Mouse (Mus musculus) left cerebral cortex, postnatal 25 days (tissue): Measurements from ENCODE around the gene Pcdh15. TPM values are rescaled to one million over a fixed set of nuclear protein-coding genes. Genes with fewer than 3 reads are reported as not detected.

Source experiments
- DNase-seq, 2 experiments: peaks; one replicate each; pipeline ENCODE4 v3.0.0; 2022; ENCODE audit warnings: low spot score in 2 of 2, mixed read lengths in 1 of 2
- intact Hi-C: fragments of 180-260 bp; cut with DNase I; formaldehyde crosslinking; loops from one replicate; pipeline ENCODE4 v1.15.1; 2025
- total RNA-seq, 2 experiments: library from RNA; stranded (reverse); gene quantifications; 2 replicates each; pipeline ENCODE4 v1.2.3; 2021

Gene Pcdh15
- total RNA-seq, 2 experiments from 2014 or later: 28.5 to 34.1 TPM

DNA sequence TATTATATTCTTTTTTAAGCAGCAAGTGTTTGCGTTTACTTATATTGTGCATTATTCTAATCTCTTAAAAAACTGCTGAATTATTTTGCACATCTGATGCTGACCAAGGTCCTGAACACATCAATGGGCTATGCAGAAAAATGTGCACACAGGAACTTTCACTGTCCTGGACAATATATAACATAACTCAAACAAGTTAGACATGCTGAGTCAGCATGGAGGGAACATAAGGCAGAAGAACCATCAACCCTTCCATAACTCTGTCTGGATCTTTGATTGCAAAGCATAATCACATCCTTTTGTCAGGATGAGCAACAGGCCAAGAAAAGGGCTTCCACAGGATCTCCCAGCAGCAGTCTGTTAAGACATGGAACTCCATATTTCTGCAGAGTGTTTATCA lies 207.5 kb downstream of the Pcdh15 start:
- no peak for DNase-seq

GRCm38 (mm10) chr10:73326861-73327260 lies 227.7 kb downstream of the Pcdh15 start:
- intact Hi-C loops: no loop called here
- DNase-seq: no peak

More for the DNA sequence above, 207.5 kb downstream of the Pcdh15 start:
- intact Hi-C loops: no loop called here

GRCm38 (mm10) chr10:73333426-73333825 lies 234.3 kb downstream of the Pcdh15 start:
- DNase-seq: no peak
- intact Hi-C loops: no loop called here

DNA sequence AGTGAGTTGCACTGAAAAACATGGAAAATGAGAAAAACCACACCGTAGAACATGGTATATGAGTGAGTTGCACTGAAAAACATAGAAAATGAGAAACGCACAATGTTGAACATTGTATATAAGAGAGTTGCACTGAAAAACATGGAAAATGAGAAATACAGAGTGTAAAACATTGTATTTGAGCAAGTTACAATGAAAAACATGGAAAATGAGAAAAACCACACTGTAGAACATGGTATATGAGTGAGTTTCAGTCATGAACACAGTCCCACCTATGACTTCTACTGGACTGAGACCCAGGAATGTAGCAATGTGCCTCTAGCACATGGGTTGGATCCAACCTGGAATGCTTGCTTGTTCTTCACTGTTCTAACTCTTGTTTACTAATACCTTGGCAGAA lies 279.9 kb downstream of the Pcdh15 start:
- intact Hi-C loops: no loop called here
- DNase-seq: no peak

- intact Hi-C loops: no loop called here
- DNase-seq: peak in 1 of 2 experiments; percentile 13
These were observed 284.9 kb downstream of the Pcdh15 start for GRCm38 (mm10) chr10:73384003-73384402.

- no peak for DNase-seq
- intact Hi-C loops: no loop called here
These were observed 301.3 kb downstream of the Pcdh15 start for GRCm38 (mm10) chr10:73400426-73400825.

DNA sequence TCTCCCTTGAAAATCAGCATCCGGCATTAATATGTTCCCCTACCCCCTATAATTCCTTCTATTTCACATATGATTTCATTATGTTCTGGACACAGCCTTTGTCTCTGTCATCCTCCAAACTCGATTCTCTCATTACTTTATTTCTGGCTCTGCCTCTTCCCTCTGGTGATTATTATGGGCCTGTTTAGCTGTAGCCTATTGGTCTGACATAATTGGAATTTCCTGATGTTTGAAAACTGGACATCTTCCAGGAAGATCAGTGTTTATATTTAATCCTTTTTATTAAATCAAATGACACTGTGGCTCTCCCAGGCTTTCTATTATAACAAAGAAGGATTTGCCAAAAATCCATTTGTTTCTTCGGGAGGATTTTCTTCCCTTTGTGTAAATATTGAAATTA lies 326.3 kb downstream of the Pcdh15 start:
- no peak for DNase-seq
- intact Hi-C loops: no loop called here

DNA sequence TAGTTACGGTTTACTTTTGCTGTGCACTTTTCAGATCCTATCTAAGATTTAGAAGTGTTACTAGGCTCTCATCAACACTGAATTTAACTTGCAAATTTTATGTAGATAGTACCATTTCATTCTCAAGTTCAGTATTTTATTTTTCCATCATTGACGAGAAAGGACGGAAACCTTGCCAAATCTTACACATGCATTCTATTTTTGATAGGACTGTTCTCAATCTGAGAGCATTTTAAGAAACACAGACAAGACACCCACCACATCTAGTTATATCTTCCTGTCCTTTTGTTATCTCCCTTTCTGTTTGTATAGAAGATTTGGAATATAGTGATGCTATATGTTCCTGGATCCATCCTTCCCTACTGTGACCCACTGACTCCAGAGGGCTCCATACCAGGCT lies 332.2 kb downstream of the Pcdh15 start:
- intact Hi-C loops: no loop called here
- DNase-seq: peak in 1 of 2 experiments; percentile 66

GRCm38 (mm10) chr10:73484082-73484481 lies 384.9 kb downstream of the Pcdh15 start:
- intact Hi-C loops: no loop called here

DNA sequence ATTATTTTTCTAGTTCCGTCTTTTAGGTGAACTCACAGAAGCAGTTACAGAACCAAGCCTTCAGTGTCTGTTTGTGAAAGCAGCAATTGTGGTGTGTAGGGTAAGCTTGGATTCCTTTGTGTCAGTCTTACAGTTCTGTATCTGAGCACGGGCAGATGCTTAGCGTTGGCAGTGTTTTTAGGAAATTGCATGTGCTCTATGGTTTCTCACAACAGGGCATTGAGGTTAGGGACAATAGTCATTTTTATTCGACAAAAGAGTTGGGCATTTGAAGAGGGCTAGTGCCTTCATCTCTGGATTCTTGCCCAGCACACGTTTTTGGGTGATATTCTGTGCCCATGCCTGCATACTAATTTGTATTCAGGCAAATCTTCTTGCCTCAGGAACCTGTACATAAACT lies 392.5 kb downstream of the Pcdh15 start:
- no peak for DNase-seq
- intact Hi-C loops: no loop called here

More at GRCm38 (mm10) chr10:73484082-73484481, 384.9 kb downstream of the Pcdh15 start:
- no peak for DNase-seq

DNA sequence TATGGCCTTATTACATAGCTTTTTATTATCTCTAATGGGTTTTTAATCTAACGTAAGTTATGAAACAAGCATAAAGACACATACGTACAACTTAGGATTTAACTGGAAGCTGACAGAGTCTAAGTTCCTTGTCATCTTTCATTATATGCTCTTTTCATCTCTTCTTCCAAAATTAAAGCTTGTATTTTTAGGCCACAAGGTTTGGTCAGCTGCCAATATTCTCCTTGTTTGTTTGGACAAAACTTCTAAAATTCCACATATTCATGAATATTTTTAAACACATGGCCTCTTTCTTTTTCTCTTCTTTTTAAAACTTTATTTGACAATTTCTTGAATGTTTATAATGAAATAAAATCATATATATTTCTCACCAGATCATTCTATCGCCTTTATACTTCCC lies 415.7 kb downstream of the Pcdh15 start:
- intact Hi-C loops: no loop called here
- no peak for DNase-seq

- intact Hi-C loops: no loop called here
- peak in 1 of 2 experiments; percentile 69 for DNase-seq
These were observed 416.6 kb downstream of the Pcdh15 start for GRCm38 (mm10) chr10:73515742-73516141.

- intact Hi-C loops: no loop called here
These were observed 420.3 kb downstream of the Pcdh15 start for GRCm38 (mm10) chr10:73519438-73519837.

DNA sequence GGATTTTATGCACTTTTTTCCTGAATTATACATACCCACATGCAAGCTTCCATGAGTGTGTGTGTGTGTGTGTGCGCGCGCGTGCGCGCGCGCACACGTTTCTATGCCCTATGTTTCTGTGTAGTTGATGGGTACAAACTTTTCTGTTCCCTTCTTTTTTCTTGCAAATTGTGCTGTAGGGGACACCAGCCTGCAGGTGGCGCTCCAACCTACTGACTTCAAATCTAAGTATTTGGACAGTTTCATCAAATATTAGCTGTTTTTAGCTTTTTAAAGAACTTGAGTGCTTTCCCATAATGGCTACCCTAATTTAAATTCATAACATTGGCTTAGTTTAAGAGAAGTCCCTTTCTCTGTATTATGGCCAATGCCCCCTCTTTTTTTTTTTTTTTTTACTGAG lies 453.7 kb downstream of the Pcdh15 start:
- DNase-seq: peak; percentile 11 to 15
- intact Hi-C loops: loop anchor here (5.0 kb wide), 1 partner anchor 649 kb away; no protein-coding TSS in a partner anchor

More at GRCm38 (mm10) chr10:73519438-73519837, 420.3 kb downstream of the Pcdh15 start:
- no peak for DNase-seq

- peak; percentile 8 to 64 for DNase-seq
- intact Hi-C loops: loop anchor here (10.0 kb wide), 1 partner anchor 901 kb away; no protein-coding TSS in a partner anchor
These were observed 465.1 kb downstream of the Pcdh15 start for GRCm38 (mm10) chr10:73564216-73564615.

DNA sequence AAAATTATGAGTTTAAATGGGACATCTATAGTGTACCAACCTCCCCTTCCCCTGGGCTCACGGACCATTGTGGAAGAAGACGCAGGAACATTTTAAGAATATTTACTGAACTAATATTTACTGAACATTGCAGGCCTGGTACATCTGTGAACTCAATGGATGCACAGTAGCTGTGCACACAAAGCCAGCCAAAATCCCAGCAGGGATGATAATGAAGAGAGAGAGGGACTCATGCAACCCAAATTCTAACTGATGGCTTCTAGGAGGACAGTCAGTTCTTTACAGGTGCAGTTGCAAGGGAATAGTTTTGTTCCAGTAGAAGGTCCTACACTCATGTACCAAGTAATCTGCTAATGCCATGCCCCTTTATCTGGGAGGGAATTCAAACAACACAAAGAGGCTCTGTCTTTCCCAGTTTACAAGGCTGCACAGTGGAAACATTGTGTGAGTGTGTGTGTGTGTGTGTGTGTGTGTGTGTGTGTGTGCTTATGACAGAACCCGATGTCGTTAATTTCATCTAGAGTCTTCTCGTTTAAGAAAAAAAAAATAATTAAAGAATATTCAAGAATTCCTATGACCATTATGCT lies 475.7 kb downstream of the Pcdh15 start:
- no peak for DNase-seq
- intact Hi-C loops: no loop called here

- DNase-seq: no peak
- intact Hi-C loops: no loop called here
These were observed 568.4 kb downstream of the Pcdh15 start for GRCm38 (mm10) chr10:73667501-73667900.

DNA sequence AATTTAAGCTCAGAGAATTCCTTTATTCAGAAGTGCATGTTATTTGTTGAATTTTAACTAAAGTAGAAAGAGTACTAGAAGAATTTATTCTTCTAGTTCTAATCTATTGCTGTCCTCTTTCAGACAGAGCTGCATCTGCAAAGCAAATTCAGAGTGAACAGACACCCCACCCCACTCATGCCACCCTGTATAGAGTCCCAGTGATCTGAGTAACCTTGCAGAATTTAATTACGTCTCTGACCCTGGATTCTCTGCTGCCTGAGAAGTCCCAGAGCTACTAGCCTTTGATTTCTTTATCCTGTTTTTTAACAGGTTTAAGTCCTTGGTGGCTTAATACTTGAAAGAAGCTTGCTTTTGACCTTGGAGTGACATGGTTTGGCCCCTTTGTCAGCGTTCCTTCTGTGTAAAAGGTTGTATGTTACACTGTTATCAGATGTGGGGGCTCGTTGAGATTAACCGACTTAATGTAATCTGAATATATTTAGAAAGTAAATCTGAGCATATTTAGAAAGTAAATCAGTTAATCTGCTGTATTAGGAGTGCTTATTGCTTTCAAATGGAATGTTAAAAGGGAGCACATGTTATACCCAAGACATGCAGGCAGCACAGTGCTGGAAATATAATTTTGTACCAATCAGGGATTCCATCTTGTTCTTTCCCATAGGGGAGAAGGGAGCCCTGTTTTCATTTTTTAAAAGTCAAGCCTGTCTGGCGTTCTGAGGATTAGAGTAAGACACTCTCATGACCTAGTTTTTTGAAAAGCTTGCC lies 601.6 kb downstream of the Pcdh15 start:
- intact Hi-C loops: no loop called here
- DNase-seq: no peak

- DNase-seq: no peak
- intact Hi-C loops: loop anchor here (10.0 kb wide), 1 partner anchor 479 kb away; no protein-coding TSS in a partner anchor
These were observed 626.6 kb downstream of the Pcdh15 start for GRCm38 (mm10) chr10:73725566-73726240.

DNA sequence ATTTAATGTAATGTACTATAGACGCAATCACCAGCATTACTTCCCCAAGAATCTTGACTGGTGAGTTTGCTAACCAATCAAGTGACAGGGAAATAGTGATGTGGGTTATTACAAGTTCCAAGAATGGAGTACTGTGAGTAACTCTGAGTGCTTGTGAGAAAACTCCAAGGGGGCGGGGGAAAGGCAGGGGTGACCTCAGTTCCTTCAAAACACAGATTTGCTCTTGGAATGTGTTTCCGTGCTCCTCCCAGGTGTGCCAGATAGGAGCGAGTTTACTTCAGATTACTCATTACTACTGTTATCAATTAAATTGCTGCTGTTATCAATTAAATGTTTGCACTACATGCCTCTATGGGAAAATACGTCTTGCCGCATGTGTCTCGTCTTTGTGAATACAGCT lies 634.1 kb downstream of the Pcdh15 start:
- no peak for DNase-seq
- intact Hi-C loops: no loop called here
